Mouse (Mus musculus) activated CD4-positive, CD25-positive, alpha-beta regulatory T cell, adult 4 months (primary cell): ENCODE measurements at regions not wholly inside any gene's neighbourhood (a gene's known extent, or its start where the extent isn't known, plus 50 kb on each side); places are given as distances from the start of the nearest gene placed in this dataset.

Experiments used
- ATAC-seq: one replicate; pipeline ENCODE4 v1.8.0; 2017

- ATAC-seq, result no peak
Observed at GRCm38 (mm10) chr14:76625589-76626368, 69.1 kb upstream of the Serp2 start.

GRCm38 (mm10) chr14:76624626-76625378, 68.1 kb upstream of the Serp2 start:
- no peak for ATAC-seq

- no peak for ATAC-seq
Observed at GRCm38 (mm10) chr14:76623371-76623988, 66.8 kb upstream of the Serp2 start.

GRCm38 (mm10) chr14:76622634-76623291, 66.1 kb upstream of the Serp2 start:
- ATAC-seq, result no peak

- ATAC-seq, result no peak
Observed at GRCm38 (mm10) chr14:76619038-76619409, 62.3 kb upstream of the Serp2 start.

- ATAC-seq, result no peak
Observed at GRCm38 (mm10) chr14:76618331-76619037, 61.8 kb upstream of the Serp2 start.

- no peak for ATAC-seq
Observed at GRCm38 (mm10) chr14:76617889-76618288, 61.2 kb upstream of the Serp2 start.

GRCm38 (mm10) chr14:76617447-76617846, 60.8 kb upstream of the Serp2 start:
- no peak for ATAC-seq

GRCm38 (mm10) chr14:76616367-76616683, 59.6 kb upstream of the Serp2 start:
- no peak for ATAC-seq

GRCm38 (mm10) chr14:76615603-76616366, 59.1 kb upstream of the Serp2 start:
- no peak for ATAC-seq

- no peak for ATAC-seq
Observed at GRCm38 (mm10) chr14:76615182-76615581, 58.5 kb upstream of the Serp2 start.

GRCm38 (mm10) chr14:76614682-76615081, 58.0 kb upstream of the Serp2 start:
- no peak for ATAC-seq

GRCm38 (mm10) chr14:76613604-76614003, 56.9 kb upstream of the Serp2 start:
- no peak for ATAC-seq

GRCm38 (mm10) chr14:76610429-76611378, 54.0 kb upstream of the Serp2 start:
- ATAC-seq, result no peak
